Mouse (Mus musculus) mesoderm, embryonic 11.5 days (tissue): ENCODE measurements around the gene Sall1.

ENCODE experiments used
- DNase-seq: peaks from one replicate; pipeline ENCODE4 v3.0.0-alpha.2; 2012; ENCODE audit warnings: low read depth, low spot score

Sall1 gene

GRCm38 (mm10) chr8:89038920-89039319 is 5.0 kb downstream of the Sall1 start:
- no peak for DNase-seq

GRCm38 (mm10) chr8:89037536-89038236 is 6.3 kb downstream of the Sall1 start:
- no peak for DNase-seq

DNA sequence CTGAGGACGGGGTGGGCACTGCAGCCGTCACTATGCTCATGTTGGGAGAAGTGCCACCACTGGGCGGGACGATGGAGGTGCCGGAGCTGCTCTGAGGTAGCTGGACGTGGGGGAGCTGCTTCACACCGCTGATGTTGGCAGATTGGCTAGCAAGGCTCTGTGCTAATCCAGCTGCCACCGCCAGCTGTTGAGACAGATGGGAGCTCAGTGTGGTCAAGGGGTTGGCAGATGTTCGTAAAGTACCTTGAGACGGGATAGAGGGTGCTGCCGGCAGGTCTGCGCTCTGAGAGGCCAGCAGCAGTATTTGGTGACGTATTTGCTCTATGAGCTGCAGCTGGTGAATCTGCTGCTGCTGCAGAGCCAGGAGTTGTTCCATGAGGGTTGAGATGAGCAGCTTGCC is 11.6 kb downstream of the Sall1 start:
- no peak for DNase-seq

DNA sequence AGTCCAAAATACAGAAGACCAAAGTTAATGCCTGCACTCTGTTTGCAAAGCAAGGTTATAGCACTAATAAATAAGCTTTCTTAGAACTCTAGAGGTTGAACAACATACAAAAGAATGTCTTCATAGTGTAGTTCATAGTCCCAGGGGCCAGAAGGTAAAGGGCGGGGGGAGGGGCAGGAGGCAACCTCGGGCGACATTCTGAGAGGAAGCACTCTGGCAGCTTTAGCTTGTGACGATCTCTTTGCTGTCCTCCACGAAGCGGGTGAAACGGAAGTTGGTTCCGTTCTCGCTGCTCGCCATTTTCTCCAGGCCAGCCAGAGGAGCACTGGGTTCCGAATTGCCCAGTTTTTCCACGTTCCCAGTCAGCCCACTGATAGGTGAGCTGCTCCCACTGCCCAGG is 15.8 kb downstream of the Sall1 start:
- DNase-seq = no peak

DNA sequence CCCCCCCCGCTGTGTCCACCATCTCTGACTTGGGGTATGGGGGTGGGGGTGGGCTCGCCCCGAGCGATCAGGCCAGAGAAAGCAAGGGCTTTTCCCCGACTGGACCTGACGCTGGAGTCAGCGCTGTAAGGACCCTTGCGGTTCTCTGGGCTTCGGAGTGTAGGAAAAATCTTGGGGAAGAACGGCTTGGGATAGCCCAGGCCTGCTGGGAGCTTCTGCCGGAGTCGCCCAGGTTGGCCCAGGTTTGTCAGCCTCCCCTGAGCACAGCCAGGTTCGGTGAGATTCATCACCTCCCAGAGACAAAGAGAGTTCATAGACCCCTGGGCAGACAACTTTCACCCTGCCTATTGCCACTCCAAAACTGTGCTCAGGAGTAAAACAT is 17.8 kb downstream of the Sall1 start:
- no peak for DNase-seq

GRCm38 (mm10) chr8:89025281-89026138 is 18.5 kb downstream of the Sall1 start:
- DNase-seq = no peak

DNA sequence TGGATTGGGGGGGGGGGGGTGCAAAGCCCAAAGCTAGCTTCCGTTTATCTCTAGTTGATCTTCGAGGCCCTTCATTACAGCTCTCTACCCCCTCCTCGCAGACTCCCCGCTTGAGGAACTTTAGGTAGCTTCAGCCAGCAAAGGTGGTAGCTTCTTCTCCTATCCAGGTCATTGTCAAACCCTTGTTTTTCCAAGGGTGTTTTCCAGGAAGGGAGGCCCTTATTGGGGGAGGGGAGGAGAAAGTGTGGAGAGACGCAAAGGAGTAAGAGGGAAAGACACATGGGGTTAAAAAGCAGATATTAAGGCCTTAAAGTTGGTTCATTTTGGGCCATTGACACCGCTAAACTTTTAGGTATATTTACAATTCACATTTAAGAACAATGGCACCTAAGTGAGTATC is 19.2 kb downstream of the Sall1 start:
- no peak for DNase-seq

- DNase-seq = no peak
These were observed 22.8 kb downstream of the Sall1 start for GRCm38 (mm10) chr8:89021139-89021538.

- DNase-seq = no peak
These were observed 26.1 kb downstream of the Sall1 start for GRCm38 (mm10) chr8:89017891-89018290.

DNA sequence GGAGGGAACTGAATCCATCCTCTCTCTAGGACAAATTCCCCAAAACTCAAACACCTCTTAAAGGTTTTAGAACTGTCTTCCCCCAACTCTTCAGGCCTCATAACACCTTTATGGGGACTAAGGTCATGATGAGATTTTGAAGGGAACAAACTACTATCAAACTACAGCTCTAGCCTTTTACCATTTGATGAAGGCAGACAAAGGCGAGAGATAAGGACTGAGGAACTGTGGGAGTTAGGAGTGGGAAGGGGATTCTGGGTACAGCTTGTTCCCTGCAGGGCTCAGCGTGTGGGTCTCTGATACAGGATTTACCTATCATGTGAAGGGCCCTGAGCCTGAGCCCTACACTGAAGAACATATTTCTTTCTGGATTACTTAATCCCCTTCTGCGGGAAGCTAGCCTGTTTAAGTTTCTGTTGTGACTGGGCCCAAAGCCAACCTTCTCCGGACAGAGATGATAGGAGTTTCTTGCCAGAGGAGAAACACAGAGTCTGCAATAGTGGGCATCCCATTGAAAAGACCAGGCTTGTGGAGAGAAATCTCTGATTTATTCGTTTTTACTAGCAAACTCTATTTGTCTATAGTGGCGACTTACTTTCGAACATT is 27.4 kb downstream of the Sall1 start:
- DNase-seq = no peak

DNA sequence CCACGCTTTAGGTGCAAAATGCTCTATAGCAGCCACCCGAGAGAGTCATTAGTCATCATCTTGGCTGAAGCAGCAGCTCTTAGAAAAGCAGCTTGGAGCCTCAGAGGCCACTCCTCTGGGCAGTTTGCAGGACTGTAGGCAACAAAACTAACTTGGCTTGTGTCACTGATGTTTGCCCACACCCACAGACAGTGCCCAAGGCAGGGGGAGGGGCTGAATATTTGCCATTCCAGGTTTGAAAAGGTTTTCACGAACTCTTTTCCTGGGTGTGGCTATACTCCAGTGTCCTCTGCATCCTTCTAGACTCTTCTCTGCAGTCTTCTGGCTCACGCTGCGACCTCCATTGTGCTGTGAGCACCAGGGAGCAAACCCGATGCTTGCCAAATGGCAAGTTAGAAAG is 28.4 kb downstream of the Sall1 start:
- DNase-seq = no peak

DNA sequence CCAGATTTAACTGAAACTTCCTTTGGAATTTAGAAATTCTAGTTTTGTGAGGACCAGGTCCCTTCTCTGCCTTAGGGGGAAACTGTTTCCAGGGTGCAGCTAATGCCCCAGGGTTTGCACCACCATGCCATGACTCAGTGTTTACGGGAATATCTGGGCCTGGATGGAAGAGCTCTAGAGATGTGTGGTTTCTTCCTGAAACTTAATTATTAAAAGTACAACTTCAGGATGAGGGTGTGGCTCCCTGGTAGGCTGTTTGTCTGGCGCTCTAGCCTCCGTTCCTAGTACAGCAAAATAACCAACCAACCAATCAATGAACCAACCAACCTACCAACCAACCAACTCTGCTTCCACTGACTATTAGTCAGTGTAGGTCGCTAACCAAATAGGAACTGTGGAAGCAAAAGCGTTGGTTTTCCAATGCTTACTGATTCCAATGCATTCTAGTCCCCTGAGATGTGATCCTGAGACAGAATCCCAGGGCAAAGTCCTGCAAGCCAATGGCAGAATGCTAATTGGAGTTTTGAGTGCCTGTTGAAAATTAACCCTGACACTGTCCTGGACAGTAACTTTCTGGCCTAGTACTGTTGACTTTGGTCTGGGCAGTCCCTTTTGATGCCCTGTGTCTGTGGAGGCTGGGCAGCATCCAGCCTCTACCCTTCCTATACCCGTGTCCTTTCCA is 31.0 kb downstream of the Sall1 start:
- no peak for DNase-seq

- no peak for DNase-seq
These were observed 31.8 kb downstream of the Sall1 start for GRCm38 (mm10) chr8:89012024-89012712.

GRCm38 (mm10) chr8:89008784-89009183 is 35.2 kb downstream of the Sall1 start:
- DNase-seq = no peak

- DNase-seq = peak; percentile 58
These were observed 36.8 kb downstream of the Sall1 start for GRCm38 (mm10) chr8:89007114-89007513.

DNA sequence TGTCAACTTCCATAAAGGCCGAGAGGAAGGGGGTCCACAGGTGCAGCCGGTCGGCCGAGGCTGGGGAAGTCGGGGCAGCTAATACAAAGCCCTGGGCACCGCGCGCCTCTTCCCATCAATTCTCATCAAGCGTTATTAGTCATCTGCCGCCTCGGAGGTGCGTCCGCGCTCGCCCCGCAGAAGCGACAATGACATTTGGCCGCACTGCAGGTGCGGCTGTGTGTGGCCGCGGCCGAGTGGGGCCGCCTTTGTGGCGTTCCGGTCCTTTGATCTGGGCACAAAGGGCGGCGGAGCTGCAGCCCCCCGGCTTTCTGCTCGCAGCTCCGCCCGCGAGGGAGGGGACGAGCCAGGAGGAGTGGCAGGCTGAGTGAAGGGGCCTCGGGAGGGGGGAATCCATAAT is 37.5 kb downstream of the Sall1 start:
- DNase-seq = peak; percentile 61

- DNase-seq = no peak
These were observed 38.2 kb downstream of the Sall1 start for GRCm38 (mm10) chr8:89005797-89006196.

GRCm38 (mm10) chr8:89004041-89004440 is 39.9 kb downstream of the Sall1 start:
- no peak for DNase-seq

GRCm38 (mm10) chr8:89003336-89003896 is 40.5 kb downstream of the Sall1 start:
- no peak for DNase-seq

GRCm38 (mm10) chr8:89002128-89002527 is 41.8 kb downstream of the Sall1 start:
- no peak for DNase-seq

DNA sequence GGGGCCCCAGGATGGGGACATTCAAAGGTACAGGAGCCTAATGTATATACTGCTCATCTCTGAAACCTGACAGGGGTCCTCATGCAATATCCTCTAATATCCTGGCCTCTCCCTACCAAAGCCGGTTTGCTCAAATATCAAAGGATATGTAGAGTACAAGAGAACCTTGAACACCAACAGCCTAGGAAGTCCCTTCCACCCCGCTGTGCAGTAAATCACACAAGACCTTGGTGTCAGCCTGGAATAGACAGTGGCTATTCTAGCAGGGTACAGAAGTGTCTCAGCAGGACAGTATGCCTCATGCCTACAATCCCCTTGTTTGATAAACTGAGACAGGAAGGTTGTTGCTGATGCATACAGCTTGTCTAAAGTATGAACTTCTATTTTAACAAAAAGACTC is 46.7 kb downstream of the Sall1 start:
- no peak for DNase-seq
